Mouse (Mus musculus) c-Kit-positive CD71-positive TER-119-positive erythroid progenitor cells, embryonic 14.5 days (primary cell): Measurements from ENCODE around the gene Ralgds.

Source experiments
- DNase-seq: peaks from one replicate; pipeline ENCODE4 v3.0.0-alpha.2; 2013; ENCODE audit warnings: low spot score

The Ralgds gene

GRCm38 (mm10) chr2:28564380-28564779, 51.5 kb downstream of the Ralgds start:
- no peak for DNase-seq

- no peak for DNase-seq
Observed at GRCm38 (mm10) chr2:28566545-28566944, 53.6 kb downstream of the Ralgds start.

GRCm38 (mm10) chr2:28569903-28570302, 57.0 kb downstream of the Ralgds start:
- DNase-seq = no peak

GRCm38 (mm10) chr2:28575341-28575740, 62.4 kb downstream of the Ralgds start:
- DNase-seq = no peak

GRCm38 (mm10) chr2:28576815-28577214, 63.9 kb downstream of the Ralgds start:
- DNase-seq = no peak

GRCm38 (mm10) chr2:28578003-28578402, 65.1 kb downstream of the Ralgds start:
- no peak for DNase-seq

GRCm38 (mm10) chr2:28582647-28583353, 69.9 kb downstream of the Ralgds start:
- DNase-seq = peak; percentile 88

- no peak for DNase-seq
Observed at GRCm38 (mm10) chr2:28583651-28584050, 70.7 kb downstream of the Ralgds start, which contains the start of gene Gtf3c5. Gene Gtf3c5, minus strand, starts transcription at chr2:28583751.

GRCm38 (mm10) chr2:28585043-28585571, 72.2 kb downstream of the Ralgds start:
- peak; percentile 88 for DNase-seq

GRCm38 (mm10) chr2:28585730-28586129, 72.8 kb downstream of the Ralgds start:
- no peak for DNase-seq

GRCm38 (mm10) chr2:28588574-28588973, 75.6 kb downstream of the Ralgds start:
- no peak for DNase-seq

GRCm38 (mm10) chr2:28591479-28591878, 78.6 kb downstream of the Ralgds start:
- DNase-seq = no peak

- DNase-seq = peak; percentile 80
Observed at GRCm38 (mm10) chr2:28592809-28593208, 79.9 kb downstream of the Ralgds start.

- no peak for DNase-seq
Observed at GRCm38 (mm10) chr2:28596021-28596420, 83.1 kb downstream of the Ralgds start.

GRCm38 (mm10) chr2:28596998-28597397, 84.1 kb downstream of the Ralgds start:
- no peak for DNase-seq

GRCm38 (mm10) chr2:28597733-28598547, 85.0 kb downstream of the Ralgds start:
- peak; percentile 88 for DNase-seq

GRCm38 (mm10) chr2:28598692-28599568, 86.0 kb downstream of the Ralgds start:
- DNase-seq = no peak

GRCm38 (mm10) chr2:28599569-28599900, 86.6 kb downstream of the Ralgds start:
- DNase-seq = no peak

GRCm38 (mm10) chr2:28601720-28602590, 89.0 kb downstream of the Ralgds start:
- DNase-seq = peak; percentile 96
